Mouse (Mus musculus) thymus, adult 18-20 months (tissue): ENCODE measurements around the gene Hdac5.

Source experiments
- DNase-seq, 2 experiments: peaks; one replicate each; pipeline ENCODE4 v3.0.0; 2022; ENCODE audit warnings: mixed read lengths in 2 of 2

Hdac5 gene

GRCm38 (mm10) chr11:102236022-102236421 is 6.1 kb upstream of the Hdac5 start:
- DNase-seq: no peak

DNA sequence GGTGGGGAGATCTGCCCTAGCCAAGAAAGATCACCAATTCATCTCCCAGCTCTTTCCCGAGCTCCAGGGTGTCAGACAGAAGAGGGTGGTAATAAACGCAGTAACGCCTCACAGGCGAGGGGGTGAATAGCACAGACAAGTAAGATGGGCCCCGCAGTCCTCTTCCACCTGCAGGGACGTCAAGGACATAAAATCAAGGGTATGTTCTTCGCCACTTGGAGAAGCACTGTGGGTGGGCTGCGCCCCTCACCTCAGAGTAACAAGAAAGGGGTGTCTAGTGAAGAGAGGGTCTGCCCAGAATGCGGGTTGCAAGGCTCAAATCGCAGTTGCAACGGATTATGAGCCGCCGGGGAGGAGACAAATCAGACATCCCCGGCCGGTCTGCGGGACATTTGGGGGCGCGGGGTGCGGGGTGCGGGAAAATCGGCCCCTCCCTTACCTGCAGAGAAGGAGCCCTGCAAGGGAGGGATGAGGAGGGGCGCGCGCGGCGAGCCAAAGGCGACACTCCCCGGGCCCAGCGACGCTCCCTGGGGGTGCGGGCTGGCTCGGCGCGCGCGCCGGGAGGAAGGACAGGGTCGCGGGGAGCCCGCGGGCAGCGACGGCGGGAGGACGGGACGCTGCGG is 524 bp downstream of the Hdac5 start:
- DNase-seq: peak in 1 of 2 experiments; percentile 34

DNA sequence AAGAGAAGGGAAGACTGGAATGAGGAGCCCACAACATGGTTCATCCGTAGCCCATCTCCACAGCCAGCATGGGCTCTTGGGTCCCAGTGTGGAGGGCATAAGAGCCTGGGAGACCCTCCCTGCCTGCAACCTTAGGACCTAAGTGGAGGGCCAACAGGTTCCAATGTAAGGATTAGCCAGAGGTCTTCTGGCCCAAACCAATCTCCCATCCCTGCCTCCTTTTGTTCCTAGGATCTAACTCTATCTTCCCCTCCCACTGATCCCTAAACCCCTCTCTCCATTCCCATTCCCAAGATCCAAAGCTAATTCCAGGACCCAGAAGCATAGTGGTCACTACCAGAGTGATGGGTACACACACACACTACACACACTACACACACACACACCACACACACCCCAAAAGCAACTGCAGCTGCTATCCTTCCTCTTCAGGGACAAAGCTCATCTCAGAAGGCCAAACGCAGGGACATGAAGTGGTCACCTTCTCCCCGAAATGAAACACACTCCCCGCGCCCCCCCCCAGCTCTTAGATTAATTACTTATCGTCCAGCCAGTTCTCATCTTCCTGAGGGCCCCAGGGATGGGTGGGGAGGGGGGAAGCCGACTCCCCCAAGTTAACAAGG is 1.2 kb downstream of the Hdac5 start:
- DNase-seq: no peak

DNA sequence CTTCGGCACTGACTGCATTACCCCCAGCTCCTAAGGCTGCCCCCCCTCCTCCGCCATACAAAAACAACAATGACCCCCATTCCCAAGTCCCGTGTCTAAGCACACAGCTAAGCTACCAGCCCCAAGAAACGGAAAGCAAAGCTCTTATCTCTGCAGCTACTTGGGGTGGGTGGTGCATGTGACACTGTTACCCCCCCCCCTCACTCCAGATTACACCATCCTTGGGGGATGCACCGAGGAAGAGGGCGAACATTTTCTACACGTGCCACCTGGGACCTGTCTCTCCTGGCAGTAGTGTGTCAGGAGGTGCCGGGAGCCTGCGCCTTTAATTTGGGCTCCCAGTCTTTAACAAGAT is 1.8 kb downstream of the Hdac5 start:
- no peak for DNase-seq

GRCm38 (mm10) chr11:102227270-102228190 is 2.4 kb downstream of the Hdac5 start:
- DNase-seq: no peak

DNA sequence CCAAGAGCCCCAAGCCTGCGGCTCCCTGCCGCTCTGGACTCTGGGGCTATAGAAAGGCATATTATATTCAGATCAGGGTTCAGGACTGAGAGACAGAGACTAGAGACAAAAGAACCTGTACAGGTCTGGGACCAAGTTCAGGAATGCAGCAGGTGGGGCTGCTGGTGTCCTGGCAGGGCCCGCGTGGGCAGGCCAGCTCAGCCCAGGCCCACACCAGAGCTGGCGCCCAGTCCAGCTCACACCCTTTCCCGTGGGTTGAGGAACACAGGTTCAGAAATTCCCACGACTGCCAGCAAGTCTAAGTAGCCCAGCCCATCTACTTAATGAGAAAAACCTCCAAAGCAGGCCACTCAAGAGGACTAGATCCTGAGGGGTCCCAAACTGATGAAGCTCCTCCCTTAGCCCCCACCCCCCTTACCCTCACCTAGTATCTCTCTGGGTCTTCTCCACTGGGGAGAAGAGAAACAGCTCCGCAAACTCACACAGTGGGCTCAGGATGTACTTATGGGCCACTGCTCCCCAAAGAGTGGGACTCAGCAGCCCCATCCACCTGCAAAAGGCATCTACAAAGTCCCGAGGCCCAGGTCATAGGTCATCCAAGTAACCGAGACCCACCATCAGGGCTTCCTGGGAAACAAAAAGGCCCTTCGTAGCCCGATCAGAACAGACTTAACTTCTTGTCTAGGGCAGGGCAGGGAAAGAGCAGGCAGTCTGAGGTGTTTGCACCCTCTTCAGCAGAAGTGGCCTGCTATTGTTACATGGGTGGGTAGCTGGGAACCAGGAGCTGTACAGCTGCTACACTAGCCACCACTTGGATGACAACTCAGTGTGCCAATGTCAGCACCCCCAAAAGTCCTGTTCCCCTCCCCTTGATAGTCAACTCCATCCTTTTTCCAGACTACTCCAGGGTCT is 3.6 kb downstream of the Hdac5 start:
- DNase-seq: no peak

DNA sequence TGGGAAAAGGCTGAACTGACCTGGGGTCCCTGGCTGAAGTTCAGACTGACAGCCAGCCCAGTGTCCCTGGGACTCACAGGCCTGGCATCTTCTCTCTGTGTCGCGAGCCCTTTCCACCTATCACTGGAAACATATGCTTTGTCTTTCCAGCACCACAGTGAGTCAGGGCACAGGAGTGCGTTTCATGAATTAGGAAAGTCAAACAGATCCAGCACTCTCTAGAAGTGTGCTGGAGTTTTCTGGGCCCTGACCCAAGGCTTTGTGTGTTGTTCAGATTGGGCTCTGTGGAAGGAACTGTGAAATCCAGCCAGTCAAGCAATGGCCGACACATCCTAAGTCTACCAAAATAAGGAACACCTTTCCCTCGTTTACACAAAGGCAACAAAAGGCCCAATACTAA is 4.7 kb downstream of the Hdac5 start:
- DNase-seq: no peak

DNA sequence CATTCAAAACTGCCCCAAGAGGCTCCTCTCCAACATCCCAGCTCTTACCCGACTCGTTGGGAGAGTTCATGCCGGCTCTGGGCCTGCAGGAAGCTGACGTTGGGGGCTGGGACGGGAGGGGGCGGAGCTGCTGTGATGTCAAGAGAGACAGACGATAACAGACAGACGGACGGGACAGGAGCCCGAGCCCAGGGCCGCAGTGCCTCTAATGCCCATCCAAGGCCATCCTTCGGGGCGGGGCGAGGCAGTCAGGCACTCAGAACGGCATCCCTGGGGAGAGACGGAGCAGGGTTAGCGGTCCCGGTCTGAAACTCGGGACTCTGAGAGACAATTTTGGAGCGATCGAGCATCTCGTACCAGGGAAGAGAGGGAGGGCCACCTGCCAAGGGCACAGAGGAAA is 5.3 kb downstream of the Hdac5 start:
- DNase-seq: no peak

GRCm38 (mm10) chr11:102223166-102223565 is 6.8 kb downstream of the Hdac5 start:
- DNase-seq: peak; percentile 62 to 68

DNA sequence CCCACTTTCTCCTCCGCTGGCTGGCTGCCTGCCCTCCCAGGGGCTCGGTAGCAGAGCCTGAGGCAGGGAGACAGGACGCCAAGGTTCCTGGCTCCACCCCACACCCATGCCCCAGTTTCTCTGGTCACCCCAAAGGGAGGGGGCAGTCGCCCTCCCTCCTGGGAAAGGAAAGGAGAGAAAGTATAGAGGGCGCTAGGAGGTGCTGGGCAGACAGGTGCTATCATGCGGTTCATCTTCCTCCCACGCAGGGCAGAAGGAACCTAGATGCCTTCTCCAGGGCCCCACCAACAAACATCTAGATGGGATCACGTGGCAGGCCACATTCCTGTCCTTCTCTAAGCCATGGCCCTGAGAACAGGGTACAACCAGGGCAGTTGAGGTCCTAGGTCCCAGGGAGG is 8.0 kb downstream of the Hdac5 start:
- no peak for DNase-seq

- DNase-seq: no peak
Measured at GRCm38 (mm10) chr11:102221243-102221953, 8.6 kb downstream of the Hdac5 start.

DNA sequence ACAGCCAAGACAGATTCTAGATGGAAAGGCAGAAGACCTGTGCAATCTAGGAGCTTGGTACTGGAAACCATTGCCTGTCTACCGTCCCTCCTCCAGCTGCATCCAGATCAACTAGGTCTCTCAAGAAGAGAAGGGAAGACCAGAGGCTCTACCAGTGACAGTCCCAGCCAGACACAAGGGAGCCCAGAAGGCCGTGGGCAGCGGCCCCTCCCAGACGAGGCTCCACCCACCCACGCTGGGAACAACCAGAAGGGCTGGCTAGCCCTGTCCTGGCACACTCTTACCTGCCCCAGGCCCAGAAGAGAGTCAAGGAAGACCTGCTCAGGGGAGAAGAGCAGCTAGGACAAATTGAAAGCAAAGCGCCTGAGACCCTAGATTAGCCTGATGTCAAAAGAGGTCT is 9.5 kb downstream of the Hdac5 start:
- no peak for DNase-seq

DNA sequence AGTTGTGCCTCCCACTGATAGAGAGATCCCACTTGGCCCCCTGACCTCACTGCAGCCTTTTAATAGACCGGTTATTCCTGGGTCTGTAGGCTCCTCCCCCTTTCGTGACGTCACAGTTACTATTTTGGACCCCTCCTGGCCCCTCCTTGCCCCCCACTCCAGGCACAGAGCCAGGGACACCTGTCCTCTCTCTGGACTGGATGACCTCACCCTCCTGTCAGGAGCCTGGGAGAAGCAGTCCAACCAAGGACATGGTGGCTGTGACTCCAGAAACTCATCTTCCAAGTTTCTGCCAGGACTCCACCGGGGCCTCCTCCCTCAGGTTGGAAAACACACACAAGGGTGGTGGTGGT is 10.0 kb downstream of the Hdac5 start:
- DNase-seq: no peak

DNA sequence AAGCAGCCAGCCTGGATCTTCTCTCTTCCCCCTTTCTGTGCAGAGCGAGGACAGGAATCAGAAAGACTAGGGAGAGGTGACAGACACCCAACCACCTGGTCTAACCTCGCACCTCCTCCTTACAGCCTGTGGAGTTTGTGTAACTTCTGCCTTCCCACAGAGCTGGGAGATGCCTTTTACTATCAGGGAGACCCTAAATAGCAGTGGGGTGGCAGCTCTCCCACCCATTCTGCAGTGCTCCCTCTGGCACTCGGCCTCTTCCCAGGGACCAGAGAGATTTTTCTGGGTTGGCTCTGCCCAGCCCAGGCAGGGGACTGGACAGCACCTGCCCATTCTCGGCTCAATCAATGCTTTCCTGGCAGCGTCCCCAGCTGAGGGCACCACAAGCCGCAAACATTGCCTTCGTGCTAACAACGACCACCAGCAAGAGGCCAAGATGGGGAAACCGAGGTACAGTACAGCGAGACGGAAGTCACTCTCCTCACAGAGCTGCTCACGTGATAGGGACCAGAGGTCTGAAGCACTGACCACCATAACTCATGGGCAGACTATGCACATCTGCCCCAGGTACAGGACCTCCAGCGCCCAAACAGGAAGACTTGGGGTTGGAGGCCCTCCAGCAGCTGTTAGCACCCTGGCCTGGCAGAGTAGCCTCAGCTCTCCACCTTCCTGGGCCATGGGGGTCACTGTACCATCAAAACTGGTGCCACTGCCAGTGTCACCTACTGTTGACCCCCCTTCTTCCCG is 10.5 kb downstream of the Hdac5 start:
- DNase-seq: no peak

- DNase-seq: peak; percentile 84 to 87
Measured at GRCm38 (mm10) chr11:102218783-102219182, 11.2 kb downstream of the Hdac5 start.

DNA sequence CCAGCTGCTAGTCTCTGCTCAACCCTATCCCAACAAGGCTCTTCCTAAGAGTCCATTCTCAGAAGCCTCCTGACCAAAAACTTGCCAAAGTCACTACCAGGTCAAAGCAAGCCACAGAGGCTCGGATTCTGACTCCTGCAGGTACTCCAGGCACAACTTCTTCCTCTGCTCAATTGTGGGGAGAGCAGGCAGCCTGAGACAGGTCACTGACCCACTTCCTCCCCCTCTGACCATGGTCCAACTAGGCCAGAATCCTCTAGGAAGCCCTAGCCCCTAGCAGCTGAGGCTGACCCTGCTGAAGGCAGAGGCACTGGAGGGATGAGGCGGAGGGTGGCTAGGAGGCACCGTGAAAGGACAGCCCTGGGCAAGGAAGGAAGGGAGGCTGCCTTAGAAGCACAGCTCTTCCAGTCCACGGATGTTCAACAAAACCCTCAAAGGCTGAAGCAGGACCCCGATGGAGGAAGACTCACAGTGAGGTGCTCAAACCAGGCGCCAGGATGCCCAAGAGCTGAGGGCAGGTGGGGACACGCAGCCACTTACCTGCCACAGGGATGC is 12.0 kb downstream of the Hdac5 start:
- no peak for DNase-seq

DNA sequence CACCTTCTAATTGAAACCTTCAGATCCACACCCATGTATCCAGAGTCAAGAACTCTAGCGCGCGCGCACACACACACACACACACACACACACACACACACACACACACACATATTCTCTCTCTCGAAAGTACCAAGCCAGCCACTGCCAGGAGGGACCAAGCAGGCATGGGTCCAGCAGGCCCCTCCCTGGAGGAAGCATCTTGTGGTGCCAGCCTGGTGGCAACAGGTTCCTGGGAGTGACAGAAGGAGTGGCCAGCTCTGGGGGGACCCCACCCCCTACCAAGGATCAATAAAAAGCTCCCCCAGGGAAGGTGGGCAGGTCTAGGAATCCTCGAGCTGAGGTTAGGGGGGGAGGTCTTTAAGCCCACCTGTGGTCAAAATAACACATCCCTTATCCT is 12.6 kb downstream of the Hdac5 start:
- DNase-seq: no peak

DNA sequence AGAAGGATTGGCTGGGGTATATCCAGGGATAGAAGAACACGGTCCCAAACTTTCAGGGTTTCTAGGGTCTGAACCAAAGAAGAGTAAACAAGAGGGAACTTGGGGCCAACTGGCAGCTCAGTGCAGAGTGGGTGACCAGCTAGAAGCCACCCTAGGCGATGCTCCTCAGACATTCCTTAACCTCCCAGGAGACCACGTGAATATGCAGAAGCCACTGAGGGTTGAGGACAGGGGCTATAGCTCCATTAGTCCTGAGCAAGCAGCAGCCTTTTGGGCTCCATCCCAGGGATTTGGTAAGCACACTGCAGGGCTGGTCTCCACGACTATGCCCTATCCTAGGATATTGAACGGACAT is 13.1 kb downstream of the Hdac5 start:
- no peak for DNase-seq

- DNase-seq: no peak
Measured at GRCm38 (mm10) chr11:102216056-102216885, 13.7 kb downstream of the Hdac5 start.

GRCm38 (mm10) chr11:102215511-102215910 is 14.5 kb downstream of the Hdac5 start:
- DNase-seq: no peak
